ENCODE assay signal across 27 mouse cellular contexts in genomic region chr6:55027642-55028041, GRCm38 (mm10). TPM values are rescaled to one million over a fixed set of nuclear protein-coding genes. Genes with fewer than 3 reads are reported as not detected.
DNase-seq lines count a peak whose midpoint lies in the region; ATAC-seq and TF ChIP-seq lines count a peak whose summit lies in the region.
"Had no signal": no experiment of that assay in that cellular context is flagged by ENCODE, and none has a peak within 500 bp of the region (broad histone marks: within the 10 kb centered on the region; RNA-seq: fewer than 3 reads in every experiment).

No protein-coding gene starts in this region.

- ATAC-seq in heart, embryonic 12.5 days (ENCODE audit: insufficient number of reproducible peaks, low FRiP score) = no peak
- no peak for ATAC-seq in hindbrain, postnatal 0 days
- ATAC-seq in hindbrain, embryonic 14.5 days (ENCODE audit: low FRiP score) = no peak
- 0 out of 2 replicates have a peak, but pooled peaks have one; percentile 28 for ATAC-seq in lung, embryonic 16.5 days (ENCODE audit: low read depth)
- ATAC-seq in frontal cortex, adult (ENCODE audit: low TSS enrichment) = no peak
- ATAC-seq: CD4-positive, CD25-positive, alpha-beta regulatory T cell, adult 4 months; forebrain, embryonic 16.5 days; midbrain, embryonic 15.5 days had no signal

- no peak for TF ChIP-seq POLR2A in brain, embryonic 14.5 days (IDR thresholded peaks at IDR 0.05; ENCODE audit: borderline replicate concordance, extremely low read depth, insufficient read depth, insufficient read length, poor library complexity, severe bottlenecking)

- DNase-seq in heart, adult 11 months = peak; percentile 92
- DNase-seq in hindbrain, postnatal 0 days (ENCODE audit: low spot score) = peak; percentile 39
- no peak for DNase-seq in hindbrain, embryonic 14.5 days (ENCODE audit: low spot score)
- DNase-seq in lung, adult 18-20 months = no peak
- DNase-seq in brain, embryonic 14.5 days (ENCODE audit: low read depth) = peak; percentile 42
- DNase-seq: adrenal gland, postnatal 14 days; cerebellum, adult 9-10 months; gastrocnemius, postnatal 14 days; heart, adult 2 months; kidney, adult 18-20 months; liver; retina, postnatal 1 day; right cerebral cortex, postnatal 25 days; spleen, adult 18-20 months; thymus, postnatal 25 days had no signal

- H3K9me3 ChIP-seq in heart, embryonic 12.5 days (replicated peaks) = no peaks in the 10 kb centered on the region
- H3K9me3 ChIP-seq in hindbrain, postnatal 0 days (ENCODE audit: low read length) = no peaks in the 10 kb centered on the region
- H3K9me3 ChIP-seq in hindbrain, embryonic 14.5 days (ENCODE audit: control insufficient read depth, low read length) = no peaks in the 10 kb centered on the region
- H3K9me3 ChIP-seq in lung, embryonic 16.5 days (ENCODE audit: control insufficient read depth, low read length) = no peaks in the 10 kb centered on the region
- H3K9me3 ChIP-seq: embryonic facial prominence, embryonic 15.5 days; hindbrain, embryonic 15.5 days; limb, embryonic 10.5 days; midbrain, embryonic 15.5 days; neural tube, embryonic 13.5 days had no signal

- no peak for TF ChIP-seq CTCF in hindbrain, postnatal 0 days (IDR thresholded peaks at IDR 0.05; ENCODE audit: low read depth)
- no peak for TF ChIP-seq CTCF in brain, embryonic 14.5 days (IDR thresholded peaks at IDR 0.05; ENCODE audit: borderline replicate concordance, extremely low read depth, insufficient read depth, insufficient read length)

- H3K27me3 ChIP-seq in heart, embryonic 12.5 days (replicated peaks) = no peaks in the 10 kb centered on the region
- no peaks in the 10 kb centered on the region for H3K27me3 ChIP-seq in hindbrain, postnatal 0 days (ENCODE audit: insufficient read depth, low read length)
- no peaks in the 10 kb centered on the region for H3K27me3 ChIP-seq in hindbrain, embryonic 14.5 days (ENCODE audit: control insufficient read depth, insufficient read depth, low read length)
- no peaks in the 10 kb centered on the region for H3K27me3 ChIP-seq in lung, embryonic 16.5 days (ENCODE audit: control insufficient read depth, insufficient read depth, low read depth, low read length)
- H3K27me3 ChIP-seq: embryonic facial prominence, embryonic 15.5 days; hindbrain, embryonic 15.5 days; midbrain, embryonic 15.5 days; neural tube, embryonic 13.5 days had no signal

- no peak overlapping the region for H3K27ac ChIP-seq in heart, embryonic 12.5 days (ENCODE audit: poor library complexity, severe bottlenecking)
- no peak overlapping the region for H3K27ac ChIP-seq in hindbrain, postnatal 0 days
- no peak overlapping the region for H3K27ac ChIP-seq in hindbrain, embryonic 14.5 days
- H3K27ac ChIP-seq in lung, embryonic 16.5 days (ENCODE audit: low read length) = no peak overlapping the region
- H3K27ac ChIP-seq: embryonic facial prominence, embryonic 15.5 days; heart, adult 2 months; hindbrain, embryonic 15.5 days; kidney, postnatal 0 days; limb, embryonic 10.5 days; midbrain, embryonic 15.5 days; neural tube, embryonic 13.5 days had no signal

- H3K4me3 ChIP-seq in heart, embryonic 12.5 days = no peak overlapping the region
- no peak overlapping the region for H3K4me3 ChIP-seq in hindbrain, postnatal 0 days (ENCODE audit: low read length)
- H3K4me3 ChIP-seq in hindbrain, embryonic 14.5 days (replicated peaks; ENCODE audit: low read length) = no peak overlapping the region
- no peak overlapping the region for H3K4me3 ChIP-seq in lung, embryonic 16.5 days (ENCODE audit: low read length)
- H3K4me3 ChIP-seq: embryonic facial prominence, embryonic 15.5 days; heart, adult 2 months; hindbrain, embryonic 15.5 days; limb, embryonic 10.5 days; midbrain, embryonic 15.5 days; myocyte; neural tube, embryonic 13.5 days had no signal

- H3K36me3 ChIP-seq in heart, embryonic 12.5 days = no peaks in the 10 kb centered on the region
- no peaks in the 10 kb centered on the region for H3K36me3 ChIP-seq in hindbrain, postnatal 0 days (ENCODE audit: insufficient read depth, low read length)
- H3K36me3 ChIP-seq in hindbrain, embryonic 14.5 days (replicated peaks; ENCODE audit: control insufficient read depth, insufficient read depth) = no peaks in the 10 kb centered on the region
- H3K36me3 ChIP-seq in lung, embryonic 16.5 days (ENCODE audit: control insufficient read depth, insufficient read depth, low read length) = no peaks in the 10 kb centered on the region
- H3K36me3 ChIP-seq: embryonic facial prominence, embryonic 15.5 days; hindbrain, embryonic 15.5 days; limb, embryonic 10.5 days; midbrain, embryonic 15.5 days; neural tube, embryonic 13.5 days had no signal

- no peak overlapping the region for H3K4me2 ChIP-seq in heart, embryonic 12.5 days
- H3K4me2 ChIP-seq in hindbrain, postnatal 0 days (ENCODE audit: low read depth, low read length) = no peak overlapping the region
- no peak overlapping the region for H3K4me2 ChIP-seq in hindbrain, embryonic 14.5 days (replicated peaks)
- H3K4me2 ChIP-seq in lung, embryonic 16.5 days (ENCODE audit: low read depth, low read length) = no peak overlapping the region
- H3K4me2 ChIP-seq: embryonic facial prominence, embryonic 15.5 days; hindbrain, embryonic 15.5 days; midbrain, embryonic 15.5 days; neural tube, embryonic 13.5 days had no signal

- 78% methylated on average over 2 of the region's 2 CpGs for WGBS in heart, embryonic 12.5 days
- WGBS in hindbrain, postnatal 0 days = 56% methylated on average over 2 of the region's 2 CpGs
- WGBS in hindbrain, embryonic 14.5 days = 50% methylated on average over 2 of the region's 2 CpGs
- 59% methylated on average over 2 of the region's 2 CpGs for WGBS in lung, embryonic 16.5 days

- H3K9ac ChIP-seq in heart, embryonic 12.5 days = no peak overlapping the region
- H3K9ac ChIP-seq in hindbrain, postnatal 0 days (replicated peaks; ENCODE audit: low read length) = no peak overlapping the region
- no peak overlapping the region for H3K9ac ChIP-seq in hindbrain, embryonic 14.5 days
- H3K9ac ChIP-seq in lung, embryonic 16.5 days (ENCODE audit: low read length) = no peak overlapping the region
- H3K9ac ChIP-seq: embryonic facial prominence, embryonic 15.5 days; hindbrain, embryonic 15.5 days; midbrain, embryonic 15.5 days; neural tube, embryonic 13.5 days had no signal

- H3K4me1 ChIP-seq in heart, embryonic 12.5 days (replicated peaks) = no peaks in the 10 kb centered on the region
- H3K4me1 ChIP-seq in hindbrain, postnatal 0 days (ENCODE audit: insufficient read depth, low read length) = no peaks in the 10 kb centered on the region
- H3K4me1 ChIP-seq in hindbrain, embryonic 14.5 days (replicated peaks; ENCODE audit: control insufficient read depth, insufficient read depth, low read length) = no peaks in the 10 kb centered on the region
- no peaks in the 10 kb centered on the region for H3K4me1 ChIP-seq in lung, embryonic 16.5 days (replicated peaks; ENCODE audit: control insufficient read depth, insufficient read depth, low read length)
- H3K4me1 ChIP-seq: embryonic facial prominence, embryonic 15.5 days; hindbrain, embryonic 15.5 days; limb, embryonic 10.5 days; midbrain, embryonic 15.5 days; neural tube, embryonic 13.5 days had no signal

RNA-seq across cellular contexts. Expression of gene Gars, which starts 10.2 kb away (rescaled TPM):
- 189 and 199 TPM in 2 replicates for polyA plus RNA-seq in heart, embryonic 12.5 days (2016; fragmentation: Nextera tagmentation; extraction: Ambion mirVana)
- total RNA-seq in hindbrain, postnatal 0 days (2014; rRNA removed) = 111 and 114 TPM in 2 replicates
- 186 and 192 TPM in 2 replicates for polyA plus RNA-seq in hindbrain, postnatal 0 days (2015; fragmentation: Nextera tagmentation; extraction: Ambion mirVana)
- polyA plus RNA-seq in hindbrain, embryonic 14.5 days (2014; fragmentation: Nextera tagmentation; extraction: Ambion mirVana) = 205 and 221 TPM in 2 replicates
- polyA plus RNA-seq in lung, embryonic 16.5 days (2015; fragmentation: Nextera tagmentation; extraction: Ambion mirVana) = 120 and 122 TPM in 2 replicates
- 110 and 122 TPM in 2 replicates for polyA plus RNA-seq in brain, embryonic 14.5 days (2012; rRNA removed)

RNA-seq across cellular contexts. Expression of gene Ggct, which starts 34.9 kb away (rescaled TPM):
- polyA plus RNA-seq in heart, embryonic 12.5 days (2016; fragmentation: Nextera tagmentation; extraction: Ambion mirVana) = 5.8 and 6.9 TPM in 2 replicates
- total RNA-seq in hindbrain, postnatal 0 days (2014; rRNA removed) = 8.5 and 15.2 TPM in 2 replicates
- 23.0 and 23.2 TPM in 2 replicates for polyA plus RNA-seq in hindbrain, postnatal 0 days (2015; fragmentation: Nextera tagmentation; extraction: Ambion mirVana)
- polyA plus RNA-seq in hindbrain, embryonic 14.5 days (2014; fragmentation: Nextera tagmentation; extraction: Ambion mirVana) = 14.8 and 15.2 TPM in 2 replicates
- polyA plus RNA-seq in lung, embryonic 16.5 days (2015; fragmentation: Nextera tagmentation; extraction: Ambion mirVana) = 5.9 and 6.1 TPM in 2 replicates
- polyA plus RNA-seq in brain, embryonic 14.5 days (2012; rRNA removed) = 3.7 and 5.4 TPM in 2 replicates

RNA-seq across cellular contexts. Expression of gene Nod1, which starts 55.2 kb away (rescaled TPM):
- 4.1 and 4.2 TPM in 2 replicates for polyA plus RNA-seq in heart, embryonic 12.5 days (2016; fragmentation: Nextera tagmentation; extraction: Ambion mirVana)
- 3.5 and 4.8 TPM in 2 replicates for total RNA-seq in hindbrain, postnatal 0 days (2014; rRNA removed)
- polyA plus RNA-seq in hindbrain, postnatal 0 days (2015; fragmentation: Nextera tagmentation; extraction: Ambion mirVana) = 1.7 and 1.9 TPM in 2 replicates
- polyA plus RNA-seq in hindbrain, embryonic 14.5 days (2014; fragmentation: Nextera tagmentation; extraction: Ambion mirVana) = 2.7 and 3.3 TPM in 2 replicates
- 9.5 and 9.9 TPM in 2 replicates for polyA plus RNA-seq in lung, embryonic 16.5 days (2015; fragmentation: Nextera tagmentation; extraction: Ambion mirVana)
- 3.3 and 3.9 TPM in 2 replicates for polyA plus RNA-seq in brain, embryonic 14.5 days (2012; rRNA removed)

Comparison
In these comparisons a context has a peak if more than half of its experiments do, and no peak if none do; other contexts are left out.
1. DNase-seq: peak in heart, adult 11 months (single experiment), hindbrain, postnatal 0 days (single experiment) and brain, embryonic 14.5 days (single experiment); none in hindbrain, embryonic 14.5 days (single experiment) and lung, adult 18-20 months (0 of 2).